In the genomic region with DNA sequence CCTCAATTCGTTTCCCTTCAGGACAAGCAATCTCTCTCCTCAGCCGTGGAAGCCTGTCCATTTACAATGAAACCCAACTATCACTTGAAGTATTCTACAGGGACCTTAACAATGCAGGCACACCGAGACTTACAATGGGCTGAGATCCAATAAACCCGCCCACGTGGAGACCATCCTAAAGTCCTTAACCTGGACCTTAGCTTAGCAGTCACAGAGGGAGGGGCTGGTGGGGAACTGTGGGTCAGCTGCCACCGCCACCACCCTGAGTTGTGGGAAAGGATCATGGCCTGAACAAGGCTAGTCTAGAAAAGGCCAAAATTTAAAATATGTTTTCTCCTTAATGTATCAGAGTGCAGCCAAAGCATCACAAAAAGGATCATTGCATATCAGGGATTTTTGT, we compare ENCODE assay signal across 25 mouse cellular contexts. TPM values are rescaled to one million over a fixed set of nuclear protein-coding genes. Genes with fewer than 3 reads are reported as not detected.
DNase-seq lines count a peak whose midpoint lies in the region; ATAC-seq and TF ChIP-seq lines count a peak whose summit lies in the region.
"Had no signal": no experiment of that assay in that cellular context is flagged by ENCODE, and none has a peak within 500 bp of the region (broad histone marks: within the 10 kb centered on the region; RNA-seq: fewer than 3 reads in every experiment).

No protein-coding gene starts in this region.

- H3K9ac ChIP-seq in hindbrain, embryonic 14.5 days = no peak overlapping the region
- H3K9ac ChIP-seq in lung, embryonic 15.5 days = no peak overlapping the region
- H3K9ac ChIP-seq: embryonic facial prominence, embryonic 15.5 days; hindbrain, embryonic 15.5 days; intestine, embryonic 15.5 days; limb, embryonic 12.5 days; liver, postnatal 0 days; midbrain, embryonic 13.5 days; neural tube, embryonic 12.5 days had no signal

- ATAC-seq in hindbrain, embryonic 14.5 days (ENCODE audit: low FRiP score) = no peak
- no peak for ATAC-seq in lung, embryonic 15.5 days (ENCODE audit: borderline replicate concordance, extremely low read depth, low FRiP score, low TSS enrichment)
- ATAC-seq: activated CD4-positive, CD25-positive, alpha-beta regulatory T cell, adult 4 months had no signal

- peak; percentile 40 for DNase-seq in cerebellum, adult 11 months
- DNase-seq in cerebellum, postnatal 4 days (ENCODE audit: low spot score in 2 of 2) = no peak
- no peak for DNase-seq in hindbrain, embryonic 10.5 days (ENCODE audit: low spot score)
- DNase-seq in hindbrain, embryonic 14.5 days (ENCODE audit: low spot score) = no peak
- no peak for DNase-seq in lung, adult 2 months
- DNase-seq in cerebellum, adult 8-10 months = peak; percentile 43
- DNase-seq in heart, adult 8-10 months (ENCODE audit: low spot score) = no peak
- DNase-seq: adrenal gland, adult 8-10 months; gastrocnemius, postnatal 14 days; heart, adult 11 months; heart, postnatal 10 days; kidney, adult 8-10 months; kidney, postnatal 25 days; liver, postnatal 0 days had no signal

- no peak for TF ChIP-seq CTCF in lung, adult 2 months (IDR thresholded peaks at IDR 0.05; ENCODE audit: insufficient read depth, low read length)

- H3K4me1 ChIP-seq in hindbrain, embryonic 10.5 days (replicated peaks) = peaks cover 20% of the 10 kb centered on the region; the same call in 1 of the 2 replicates
- H3K4me1 ChIP-seq in hindbrain, embryonic 14.5 days (replicated peaks; ENCODE audit: control insufficient read depth, insufficient read depth, low read length) = no peaks in the 10 kb centered on the region; the same call in none of the 2 replicates
- peaks cover 47% of the 10 kb centered on the region for H3K4me1 ChIP-seq in lung, embryonic 15.5 days
- peaks cover 3% of the 10 kb centered on the region for H3K4me1 ChIP-seq in lung, adult 2 months (ENCODE audit: control insufficient read depth, insufficient read depth, low read length)
- H3K4me1 ChIP-seq: limb, embryonic 12.5 days had no signal

- no peak for TF ChIP-seq POLR2A in lung, adult 2 months (IDR thresholded peaks at IDR 0.05; ENCODE audit: borderline replicate concordance, extremely low read depth, low read depth, low read length)

- no peaks in the 10 kb centered on the region for H3K27me3 ChIP-seq in hindbrain, embryonic 10.5 days (ENCODE audit: insufficient read depth, poor library complexity, severe bottlenecking)
- H3K27me3 ChIP-seq in hindbrain, embryonic 14.5 days (ENCODE audit: control insufficient read depth, insufficient read depth, low read length) = no peaks in the 10 kb centered on the region
- no peaks in the 10 kb centered on the region for H3K27me3 ChIP-seq in lung, embryonic 15.5 days
- H3K27me3 ChIP-seq: embryonic facial prominence, embryonic 15.5 days; heart, embryonic 12.5 days; hindbrain, embryonic 15.5 days; intestine, embryonic 15.5 days; limb, embryonic 12.5 days; midbrain, embryonic 13.5 days; neural tube, embryonic 12.5 days had no signal

- H3K4me3 ChIP-seq in hindbrain, embryonic 10.5 days = no peak overlapping the region
- H3K4me3 ChIP-seq in hindbrain, embryonic 14.5 days (replicated peaks; ENCODE audit: low read length) = no peak overlapping the region
- H3K4me3 ChIP-seq in lung, embryonic 15.5 days = no peak overlapping the region
- H3K4me3 ChIP-seq in lung, adult 2 months (replicated peaks; ENCODE audit: extremely low read depth, low read depth, low read length) = no peak overlapping the region
- H3K4me3 ChIP-seq: embryonic facial prominence, embryonic 15.5 days; heart, embryonic 12.5 days; hindbrain, embryonic 15.5 days; intestine, embryonic 15.5 days; limb, embryonic 12.5 days; midbrain, embryonic 13.5 days; neural tube, embryonic 12.5 days had no signal

- H3K27ac ChIP-seq in hindbrain, embryonic 10.5 days = peak overlapping the region; percentile 67
- no peak overlapping the region for H3K27ac ChIP-seq in hindbrain, embryonic 14.5 days
- peak overlapping the region; percentile 87 for H3K27ac ChIP-seq in lung, embryonic 15.5 days
- H3K27ac ChIP-seq: embryonic facial prominence, embryonic 15.5 days; intestine, embryonic 15.5 days; limb, embryonic 12.5 days; macrophage; neural tube, embryonic 12.5 days had no signal

- no peaks in the 10 kb centered on the region for H3K9me3 ChIP-seq in hindbrain, embryonic 10.5 days
- H3K9me3 ChIP-seq in hindbrain, embryonic 14.5 days (ENCODE audit: control insufficient read depth, low read length) = no peaks in the 10 kb centered on the region
- no peaks in the 10 kb centered on the region for H3K9me3 ChIP-seq in lung, embryonic 15.5 days
- H3K9me3 ChIP-seq: embryonic facial prominence, embryonic 15.5 days; hindbrain, embryonic 15.5 days; intestine, embryonic 15.5 days; limb, embryonic 12.5 days; midbrain, embryonic 13.5 days; neural tube, embryonic 12.5 days had no signal

- H3K4me2 ChIP-seq in hindbrain, embryonic 14.5 days (replicated peaks) = no peak overlapping the region
- H3K4me2 ChIP-seq in lung, embryonic 15.5 days = no peak overlapping the region
- H3K4me2 ChIP-seq: embryonic facial prominence, embryonic 15.5 days; heart, embryonic 12.5 days; hindbrain, embryonic 15.5 days; intestine, embryonic 15.5 days; limb, embryonic 12.5 days; liver, embryonic 11.5 days; midbrain, embryonic 13.5 days; neural tube, embryonic 12.5 days had no signal

- H3K36me3 ChIP-seq in hindbrain, embryonic 10.5 days = peaks cover 40% of the 10 kb centered on the region
- H3K36me3 ChIP-seq in hindbrain, embryonic 14.5 days (replicated peaks; ENCODE audit: control insufficient read depth, insufficient read depth) = peaks cover 29% of the 10 kb centered on the region
- 0 out of 2 replicates have a peak, but pooled peaks cover 6% of the 10 kb centered on the region for H3K36me3 ChIP-seq in lung, embryonic 15.5 days

- 67% methylated on average over 6 of the region's 6 CpGs for WGBS in hindbrain, embryonic 10.5 days
- 50% methylated on average over 6 of the region's 6 CpGs for WGBS in hindbrain, embryonic 14.5 days
- 44% methylated on average over 6 of the region's 6 CpGs for WGBS in lung, embryonic 15.5 days
- WGBS in lung, adult 2 months = 52% methylated on average over 6 of the region's 6 CpGs

RNA-seq across cellular contexts. Expression of a gene that starts 42.3 kb away (rescaled TPM):
- polyA plus RNA-seq in hindbrain, embryonic 10.5 days (2016; fragmentation: Nextera tagmentation; extraction: Ambion mirVana) = 21.0 and 23.2 TPM in 2 replicates
- 21.1 and 24.4 TPM in 2 replicates for polyA plus RNA-seq in hindbrain, embryonic 14.5 days (2014; fragmentation: Nextera tagmentation; extraction: Ambion mirVana)
- 24.5 and 27.3 TPM in 2 replicates for polyA plus RNA-seq in lung, embryonic 15.5 days (2015; fragmentation: Nextera tagmentation; extraction: Ambion mirVana)
- polyA plus RNA-seq in lung, adult 2 months (2012; rRNA removed) = 25.6 and 29.7 TPM in 2 replicates
- total RNA-seq in heart, adult 8-10 months (2022) = 10 to 100 TPM; 19.1 to 20.6 (median 20.1) TPM

Comparison
In these comparisons a context has a peak if more than half of its experiments do, and no peak if none do; other contexts are left out.
1. DNase-seq: peak in cerebellum, adult 11 months (single experiment) and cerebellum, adult 8-10 months (single experiment); none in cerebellum, postnatal 4 days (0 of 2), hindbrain, embryonic 10.5 days (single experiment), hindbrain, embryonic 14.5 days (single experiment), lung, adult 2 months (single experiment) and heart, adult 8-10 months (single experiment).